Mouse (Mus musculus): ENCODE results near the gene Scel.

The Scel gene

DNA sequence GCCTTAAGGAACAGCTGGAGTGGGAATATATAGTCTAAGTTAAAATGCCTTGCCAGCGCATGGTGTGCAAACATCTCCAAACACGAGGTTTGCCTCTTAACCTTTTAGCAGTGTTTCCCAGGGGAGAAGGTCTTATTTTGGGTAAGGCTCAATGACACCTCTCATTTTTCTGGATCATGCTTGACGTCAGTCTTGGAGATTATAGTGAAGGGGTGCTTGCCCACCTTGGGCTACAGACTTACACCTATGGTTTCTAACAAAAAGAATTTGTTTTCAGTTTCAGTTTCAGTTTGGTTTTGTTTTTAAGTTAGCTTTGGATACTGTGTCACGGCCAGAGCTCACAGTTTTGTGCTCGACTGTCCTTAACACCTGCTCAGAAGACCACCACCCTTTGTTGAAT lies 140.7 kb downstream of the Scel start:
- no peak for DNase-seq

- DNase-seq = no peak
Observed at GRCm38 (mm10) chr14:103655448-103655847, 142.3 kb downstream of the Scel start.

- no peak for DNase-seq
Observed at GRCm38 (mm10) chr14:103657876-103658275, 144.7 kb downstream of the Scel start.

All from kidney, adult 8-10 months (tissue).